Mouse (Mus musculus) ES-E14 (cell line): Measurements from ENCODE around the gene Pcbp3. TPM values are rescaled to one million over a fixed set of nuclear protein-coding genes. Genes with fewer than 3 reads are reported as not detected.
"Not testable (repeated sequence)": the region's sequence is repeated elsewhere in the genome, so short reads cannot be mapped to it uniquely, and the experiment has no call there.

Source experiments
- DNase-seq: peaks from one replicate; pipeline ENCODE4 v3.0.0-alpha.2; 2013; ENCODE audit warnings: low read depth, low spot score
- H3K27ac ChIP-seq: 2 replicates; pipeline ENCODE4 v1.5.1; 2012; ENCODE audit warnings: low read depth, mild to moderate bottlenecking, low read length, moderate library complexity, mixed read lengths; ENCODE audit not compliant: poor library complexity, insufficient read depth, severe bottlenecking
- H3K36me3 ChIP-seq: 2 replicates; pipeline ENCODE4 v1.6.1; 2012; ENCODE audit warnings: mild to moderate bottlenecking, low read length, moderate library complexity, mixed read lengths; ENCODE audit not compliant: control insufficient read depth, poor library complexity, insufficient read depth, severe bottlenecking
- H3K4me1 ChIP-seq, 2 experiments: fragments of 150-350 bp in 1 of 2; sonication (generic) in 1 of 2; 2 replicates each; pipeline ENCODE4 v1.6.1; 2012; ENCODE audit warnings: low read length in 2 of 2, mild to moderate bottlenecking in 1 of 2, mixed read lengths in 1 of 2; ENCODE audit not compliant: control insufficient read depth in 2 of 2, insufficient read depth in 2 of 2, poor library complexity in 1 of 2
- H3K4me3 ChIP-seq, 2 experiments: fragments of 150-350 bp in 1 of 2; sonication (generic) in 1 of 2; 2 replicates each; pipeline ENCODE4 v1.5.1; 2012; ENCODE audit warnings: low read length in 2 of 2, low read depth in 1 of 2, mild to moderate bottlenecking in 1 of 2, mixed read lengths in 1 of 2; ENCODE audit not compliant: insufficient read depth in 1 of 2, poor library complexity in 1 of 2, severe bottlenecking in 1 of 2
- H3K9ac ChIP-seq: 2 replicates; pipeline ENCODE4 v1.6.1; 2012; ENCODE audit warnings: low read depth, mild to moderate bottlenecking, low read length, mixed read lengths; ENCODE audit not compliant: poor library complexity, insufficient read depth, severe bottlenecking
- H3K9me3 ChIP-seq: fragments of 150-350 bp; sonication (generic); 2 replicates; pipeline ENCODE4 v1.6.1; 2012; ENCODE audit warnings: low read depth, mild to moderate bottlenecking, low read length; ENCODE audit not compliant: control insufficient read depth, insufficient read depth
- CHD2 ChIP-seq: IDR thresholded peaks from 2 replicates; pipeline ENCODE4 v1.6.1; 2014; ENCODE audit warnings: mild to moderate bottlenecking, low read depth, low read length, inconsistent platforms
- HCFC1 ChIP-seq: IDR thresholded peaks from 2 replicates; pipeline ENCODE4 v1.6.1; 2012; ENCODE audit warnings: low read length, inconsistent platforms, borderline replicate concordance; ENCODE audit not compliant: insufficient read depth
- MAFK ChIP-seq: IDR thresholded peaks from 2 replicates; pipeline ENCODE4 v1.6.1; 2014; ENCODE audit warnings: mild to moderate bottlenecking, low read depth, low read length, inconsistent platforms; ENCODE audit not compliant: insufficient read depth
- ZC3H11A ChIP-seq: IDR thresholded peaks from 2 replicates; pipeline ENCODE4 v1.6.1; 2012; ENCODE audit warnings: low read depth, mild to moderate bottlenecking, inconsistent platforms, low read length, borderline replicate concordance
- ZNF384 ChIP-seq: IDR thresholded peaks from 2 replicates; pipeline ENCODE4 v1.6.1; 2012; ENCODE audit warnings: low read depth, low read length, inconsistent platforms
- in situ Hi-C, 2 experiments: fragments of 600-800 bp; cut with MboI; formaldehyde crosslinking; loops; one replicate each; pipeline ENCODE4 v1.15.1; 2025; ENCODE audit warnings: low sequenced_read_pairs in 2 of 2, inconsistent platforms in 1 of 2; ENCODE audit not compliant: unreplicated experiment in 2 of 2
- total RNA-seq: library from RNA; depleted of rRNA; stranded (reverse); fragments of 300-350 nt; gene quantifications from 2 replicates; pipeline ENCODE4 v1.2.3, GENCODE M21; 2012

Pcbp3 gene
- total RNA-seq, 1 experiment: 7.9 TPM

GRCm38 (mm10) chr10:76763016-76763415, 198.7 kb downstream of the Pcbp3 start:
- no peaks in the 10 kb centered on the region for H3K4me1 ChIP-seq
- TF ChIP-seq CHD2 (no peak), MAFK (no peak), HCFC1 (no peak), ZC3H11A (no peak), ZNF384 (no peak)
- no peak overlapping the region for H3K4me3 ChIP-seq
- no peak overlapping the region for H3K9ac ChIP-seq
- H3K9me3 ChIP-seq: no peaks in the 10 kb centered on the region
- H3K36me3 ChIP-seq: peaks cover 2% of the 10 kb centered on the region; the same call in 1 of the 2 replicates
- in situ Hi-C loops: no loop called here
- H3K27ac ChIP-seq: no peak overlapping the region
- DNase-seq: no peak

GRCm38 (mm10) chr10:76762411-76762810, 199.3 kb downstream of the Pcbp3 start:
- Histone ChIP-seq H3K9ac (no peak overlapping the region), H3K4me1 (no peaks in the 10 kb centered on the region), H3K4me3 (no peak overlapping the region), H3K27ac (no peak overlapping the region), H3K9me3 (no peaks in the 10 kb centered on the region), H3K36me3 (peaks cover 2% of the 10 kb centered on the region; the same call in 1 of the 2 replicates)
- TF ChIP-seq HCFC1 (no peak), CHD2 (no peak), ZC3H11A (no peak), ZNF384 (no peak), MAFK (no peak)
- no peak for DNase-seq
- in situ Hi-C loops: no loop called here

GRCm38 (mm10) chr10:76759878-76760277, 201.8 kb downstream of the Pcbp3 start:
- H3K27ac ChIP-seq: no peak overlapping the region
- in situ Hi-C loops: no loop called here

GRCm38 (mm10) chr10:76753640-76754039, 208.0 kb downstream of the Pcbp3 start:
- DNase-seq: no peak
- no peak for TF ChIP-seq HCFC1
- TF ChIP-seq CHD2: no peak
- TF ChIP-seq MAFK: no peak
- TF ChIP-seq ZC3H11A: no peak
- no peak for TF ChIP-seq ZNF384
- in situ Hi-C loops: no loop called here
- Histone ChIP-seq H3K9ac (no peak overlapping the region), H3K27ac (no peak overlapping the region), H3K9me3 (no peaks in the 10 kb centered on the region), H3K4me3 (no peak overlapping the region), H3K4me1 (peaks cover 0 to 1% of the 10 kb centered on the region in 2 experiments; a peak in 1 of 4 replicates), H3K36me3 (no peaks in the 10 kb centered on the region)

More at GRCm38 (mm10) chr10:76759878-76760277, 201.8 kb downstream of the Pcbp3 start:
- TF ChIP-seq CHD2 (no peak), MAFK (no peak), ZC3H11A (no peak), ZNF384 (no peak), HCFC1 (no peak)
- Histone ChIP-seq H3K9me3 (no peaks in the 10 kb centered on the region), H3K4me3 (no peak overlapping the region), H3K9ac (no peak overlapping the region), H3K4me1 (no peaks in the 10 kb centered on the region), H3K36me3 (peaks cover 2% of the 10 kb centered on the region; the same call in 1 of the 2 replicates)
- no peak for DNase-seq

DNA sequence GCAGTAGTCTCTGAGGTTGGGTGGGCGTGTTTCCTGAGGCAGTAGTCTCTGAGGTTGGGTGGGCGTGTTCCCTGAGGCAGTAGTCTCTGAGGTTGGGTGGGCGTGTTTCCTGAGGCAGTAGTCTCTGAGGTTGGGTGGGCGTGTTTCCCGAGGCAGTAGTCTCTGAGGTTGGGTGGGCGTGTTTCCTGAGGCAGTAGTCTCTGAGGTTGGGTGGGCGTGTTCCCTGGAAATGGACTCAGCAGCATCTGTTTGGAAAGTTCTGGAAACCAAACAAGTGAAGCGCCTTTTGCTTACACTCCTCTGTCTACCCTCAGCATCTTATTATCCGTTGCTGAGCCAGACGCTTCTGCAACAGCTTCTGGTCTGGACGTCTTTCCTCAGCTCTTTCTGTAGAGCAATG, 217.4 kb downstream of the Pcbp3 start:
- H3K9ac ChIP-seq, in situ Hi-C loops, H3K27ac ChIP-seq, H3K4me3 ChIP-seq, H3K36me3 ChIP-seq, H3K4me1 ChIP-seq, DNase-seq, H3K9me3 ChIP-seq: not testable (repeated sequence)
